Mouse (Mus musculus): ENCODE results near the gene Fam50b. TPM values are rescaled to one million over a fixed set of nuclear protein-coding genes. Genes with fewer than 3 reads are reported as not detected.

Fam50b gene
- polyA plus RNA-seq, 1 experiment, result not detected

DNA sequence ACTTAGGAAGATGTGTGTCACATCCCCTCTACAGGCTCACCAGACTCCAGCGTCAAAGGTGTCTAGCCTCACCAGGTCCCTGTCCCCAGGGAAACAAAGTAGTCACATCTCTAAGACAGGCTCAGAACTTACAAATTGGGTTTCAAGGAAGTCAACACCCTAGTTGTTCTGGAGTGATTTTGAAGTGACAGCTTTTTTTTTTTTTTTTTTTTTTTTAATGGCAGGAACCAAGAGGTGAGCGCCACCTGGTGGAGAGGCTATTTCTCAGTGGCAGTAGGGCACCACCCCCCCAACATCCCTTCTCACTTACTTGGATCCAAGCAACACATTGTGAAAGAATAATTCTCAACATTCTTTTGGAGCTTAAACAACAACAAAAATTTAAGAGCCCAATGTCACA lies 59.2 kb downstream of the Fam50b start:
- no peak for TF ChIP-seq MAX (IDR thresholded peaks at IDR 0.05; ENCODE audit: low read depth)
- no peak for TF ChIP-seq MYOG (IDR thresholded peaks at IDR 0.05; ENCODE audit: control insufficient read depth in 1 of 3, insufficient read depth in 1 of 3, insufficient read length in 2 of 3, low read depth in 2 of 3)
- no peak for TF ChIP-seq MYOD1 (IDR thresholded peaks at IDR 0.05; ENCODE audit: control insufficient read depth in 1 of 3, insufficient read length in 2 of 3, low read depth in 2 of 3)
- no peak for TF ChIP-seq USF1 (IDR thresholded peaks at IDR 0.05; ENCODE audit: low read depth)
- TF ChIP-seq SRF (IDR thresholded peaks at IDR 0.05; ENCODE audit: control insufficient read depth, insufficient read length, low read depth), result no peak
- no peak for TF ChIP-seq POLR2AphosphoS2 (IDR thresholded peaks at IDR 0.05; ENCODE audit: insufficient read length, low read depth)
- no peak for TF ChIP-seq E2F4 (IDR thresholded peaks at IDR 0.05; ENCODE audit: insufficient read depth)
- no peak for TF ChIP-seq TCF12 (IDR thresholded peaks at IDR 0.05; ENCODE audit: insufficient read depth, poor library complexity, severe bottlenecking)
- TF ChIP-seq POLR2A (IDR thresholded peaks at IDR 0.05; ENCODE audit: insufficient read length, low read depth), result no peak
- Histone ChIP-seq H3ac (ENCODE audit: control insufficient read depth, insufficient read length) (no peak overlapping the region), H3K27me3 (ENCODE audit: control insufficient read depth, insufficient read depth, insufficient read length) (no peaks in the 10 kb centered on the region), H3K36me3 (ENCODE audit: control insufficient read depth, insufficient read depth) (no peaks in the 10 kb centered on the region), H3K79me2 (ENCODE audit: control insufficient read depth, insufficient read depth) (no peaks in the 10 kb centered on the region), H3K4me2 (ENCODE audit: low read depth) (no peak overlapping the region), H3K4me3 (no peak overlapping the region)

DNA sequence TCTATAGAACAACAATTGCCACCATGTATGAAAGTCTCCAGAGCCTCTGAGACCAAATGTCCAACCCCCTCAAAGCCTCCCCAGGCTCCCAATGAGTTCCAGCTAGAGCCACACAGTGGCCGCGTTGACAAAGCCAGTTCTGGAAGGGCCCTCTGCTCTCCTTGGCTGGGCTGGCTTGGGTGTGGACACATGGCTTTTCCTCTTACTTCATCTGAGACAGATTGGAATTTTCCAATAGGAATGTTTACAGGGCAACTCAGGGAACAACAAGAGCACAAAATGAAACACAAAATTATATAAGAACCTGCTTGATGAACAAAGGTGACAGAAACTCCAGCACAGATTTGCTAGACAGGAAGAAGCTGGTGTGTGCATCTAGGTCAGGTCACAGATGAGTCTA lies 59.8 kb downstream of the Fam50b start:
- H3K36me3 ChIP-seq (ENCODE audit: control insufficient read depth, insufficient read depth), result no peaks in the 10 kb centered on the region
- H3K27me3 ChIP-seq (ENCODE audit: control insufficient read depth, insufficient read depth, insufficient read length), result no peaks in the 10 kb centered on the region
- H3ac ChIP-seq (ENCODE audit: control insufficient read depth, insufficient read length), result no peak overlapping the region
- no peak overlapping the region for H3K4me2 ChIP-seq (ENCODE audit: low read depth)
- TF ChIP-seq REST (IDR thresholded peaks at IDR 0.05; ENCODE audit: insufficient read depth, insufficient read length), result no peak
- no peak for TF ChIP-seq POLR2A (IDR thresholded peaks at IDR 0.05; ENCODE audit: insufficient read length, low read depth)
- no peak for TF ChIP-seq E2F4 (IDR thresholded peaks at IDR 0.05; ENCODE audit: insufficient read depth)
- TF ChIP-seq MYOD1 (IDR thresholded peaks at IDR 0.05; ENCODE audit: control insufficient read depth in 1 of 3, insufficient read length in 2 of 3, low read depth in 2 of 3), result no peak
- TF ChIP-seq SRF (IDR thresholded peaks at IDR 0.05; ENCODE audit: control insufficient read depth, insufficient read length, low read depth), result no peak
- no peak for TF ChIP-seq TCF3 (IDR thresholded peaks at IDR 0.05; ENCODE audit: insufficient read length, low read depth)
- TF ChIP-seq CEBPB (IDR thresholded peaks at IDR 0.05; ENCODE audit: insufficient read depth, poor library complexity, severe bottlenecking), result no peak
- no peak for TF ChIP-seq MAX (IDR thresholded peaks at IDR 0.05; ENCODE audit: low read depth)
- no peak for TF ChIP-seq POLR2AphosphoS2 (IDR thresholded peaks at IDR 0.05; ENCODE audit: insufficient read length, low read depth)
- no peak for TF ChIP-seq USF1 (IDR thresholded peaks at IDR 0.05; ENCODE audit: low read depth)
- TF ChIP-seq MYOG (IDR thresholded peaks at IDR 0.05; ENCODE audit: control insufficient read depth in 1 of 3, insufficient read depth in 1 of 3, insufficient read length in 2 of 3, low read depth in 2 of 3), result no peak
- TF ChIP-seq TCF12 (IDR thresholded peaks at IDR 0.05; ENCODE audit: insufficient read depth, poor library complexity, severe bottlenecking), result no peak
- no peaks in the 10 kb centered on the region for H3K79me2 ChIP-seq (ENCODE audit: control insufficient read depth, insufficient read depth)
- no peak overlapping the region for H3K4me3 ChIP-seq

Other genes with a start within 250 kb of the Fam50b start
- 13.8 TPM for gene Pxdc1, start 81.4 kb upstream of the Fam50b start, polyA plus RNA-seq (2012; fragmentation: generic; extraction: Trizol)
- 8.1 TPM for gene Prpf4b, start 140.5 kb downstream of the Fam50b start, polyA plus RNA-seq (2012; fragmentation: generic; extraction: Trizol)
- gene Fam217a, start 189.5 kb downstream of the Fam50b start, polyA plus RNA-seq (2012; fragmentation: generic; extraction: Trizol), result not detected
- gene 4933417A18Rik, start 189.6 kb downstream of the Fam50b start, polyA plus RNA-seq (2012; fragmentation: generic; extraction: Trizol), result not detected
- not detected for gene Eci3, start 229.0 kb downstream of the Fam50b start, polyA plus RNA-seq (2012; fragmentation: generic; extraction: Trizol)

Measured in myocyte (in vitro differentiated cells).